Mouse (Mus musculus) kidney, embryonic 15.5 days (tissue): ENCODE data around the gene Cep128. TPM values are rescaled to one million over a fixed set of nuclear protein-coding genes. Genes with fewer than 3 reads are reported as not detected.

ENCODE experiments used
- ATAC-seq: fragments of 200-750 bp; cut with Nextera tagmentation; replicated peaks from 2 replicates; pipeline ENCODE4 v1.8.0; 2017; ENCODE audit warnings: moderate TSS enrichment; ENCODE audit not compliant: low FRiP score
- H3K27ac ChIP-seq: fragments of 300-500 bp; sonication (generic); 2 replicates; pipeline ENCODE4 v1.5.1; 2015; ENCODE audit warnings: mild to moderate bottlenecking, inconsistent platforms
- H3K27me3 ChIP-seq: fragments of 300-500 bp; sonication (generic); 2 replicates; pipeline ENCODE4 v1.6.1; 2015; ENCODE audit warnings: inconsistent platforms
- H3K36me3 ChIP-seq: fragments of 300-500 bp; sonication (generic); 2 replicates; pipeline ENCODE4 v1.6.1; 2015; ENCODE audit warnings: inconsistent platforms
- H3K4me1 ChIP-seq: fragments of 300-500 bp; sonication (generic); 2 replicates; pipeline ENCODE4 v1.6.1; 2015; ENCODE audit warnings: inconsistent platforms
- H3K4me2 ChIP-seq: fragments of 300-500 bp; sonication (generic); 2 replicates; pipeline ENCODE4 v1.6.1; 2015; ENCODE audit warnings: moderate library complexity, mild to moderate bottlenecking, inconsistent platforms
- H3K4me3 ChIP-seq: fragments of 300-500 bp; sonication (generic); replicated peaks from 2 replicates; pipeline ENCODE4 v1.5.1; 2015; ENCODE audit warnings: mild to moderate bottlenecking, inconsistent platforms
- H3K9ac ChIP-seq: fragments of 300-500 bp; sonication (generic); 2 replicates; pipeline ENCODE4 v1.6.1; 2015; ENCODE audit warnings: mild to moderate bottlenecking, inconsistent platforms
- H3K9me3 ChIP-seq: fragments of 300-500 bp; sonication (generic); replicated peaks from 2 replicates; pipeline ENCODE4 v1.6.1; 2016; ENCODE audit warnings: inconsistent platforms
- WGBS: fragments of 180-500 bp; shearing (Covaris S2); methylation state at CpG from one replicate; pipeline ENCODE4 v1.1.7; 2015; ENCODE audit warnings: mixed read lengths; 5-methylcytosine and 5-hydroxymethylcytosine counted together
- polyA plus RNA-seq: library from polyadenylated mRNA; unstranded; fragments of >200 nt; fragmentation: Nextera tagmentation; extraction: Ambion mirVana; gene quantifications from 2 replicates; pipeline ENCODE4 v1.2.1, GENCODE M21; 2015

Cep128 gene
- polyA plus RNA-seq, 1 experiment from 2014 or later = 8.9 TPM

GRCm38 (mm10) chr12:91161015-91161730 is 223.0 kb downstream of the Cep128 start:
- Histone ChIP-seq H3K4me2 (no peak overlapping the region), H3K36me3 (no peaks in the 10 kb centered on the region), H3K27me3 (no peaks in the 10 kb centered on the region), H3K9me3 (no peaks in the 10 kb centered on the region), H3K4me1 (no peaks in the 10 kb centered on the region), H3K9ac (no peak overlapping the region), H3K4me3 (no peak overlapping the region), H3K27ac (no peak overlapping the region)
- no peak for ATAC-seq
- WGBS = 89% methylated on average over 6 of the region's 6 CpGs

- no peaks in the 10 kb centered on the region for H3K4me1 ChIP-seq
- H3K9ac ChIP-seq = no peak overlapping the region
- H3K36me3 ChIP-seq = no peaks in the 10 kb centered on the region
- H3K27ac ChIP-seq = no peak overlapping the region
- no peak overlapping the region for H3K4me3 ChIP-seq
- H3K9me3 ChIP-seq = no peaks in the 10 kb centered on the region
- 30% methylated on average over 2 of the region's 2 CpGs for WGBS
- no peak overlapping the region for H3K4me2 ChIP-seq
- H3K27me3 ChIP-seq = no peaks in the 10 kb centered on the region
- no peak for ATAC-seq
Observed at GRCm38 (mm10) chr12:91158481-91158880, 225.7 kb downstream of the Cep128 start.

- WGBS = 67% methylated on average over 7 of the region's 7 CpGs
- Histone ChIP-seq H3K4me2 (no peak overlapping the region), H3K27me3 (no peaks in the 10 kb centered on the region), H3K4me1 (no peaks in the 10 kb centered on the region), H3K4me3 (no peak overlapping the region), H3K9ac (no peak overlapping the region), H3K27ac (no peak overlapping the region), H3K9me3 (no peaks in the 10 kb centered on the region), H3K36me3 (no peaks in the 10 kb centered on the region)
- ATAC-seq = no peak
Observed at GRCm38 (mm10) chr12:91154052-91154451, 230.2 kb downstream of the Cep128 start.

- no peaks in the 10 kb centered on the region for H3K36me3 ChIP-seq
- 64% methylated on average over 3 of the region's 3 CpGs for WGBS
Observed at GRCm38 (mm10) chr12:91149152-91149551, 235.1 kb downstream of the Cep128 start.

GRCm38 (mm10) chr12:91134740-91135517 is 249.3 kb downstream of the Cep128 start:
- H3K9me3 ChIP-seq = no peaks in the 10 kb centered on the region
- ATAC-seq = no peak

More at GRCm38 (mm10) chr12:91149152-91149551, 235.1 kb downstream of the Cep128 start:
- Histone ChIP-seq H3K27me3 (no peaks in the 10 kb centered on the region), H3K9me3 (no peaks in the 10 kb centered on the region), H3K4me1 (no peaks in the 10 kb centered on the region), H3K4me3 (no peak overlapping the region), H3K9ac (no peak overlapping the region), H3K27ac (no peak overlapping the region), H3K4me2 (no peak overlapping the region)
- ATAC-seq = no peak

GRCm38 (mm10) chr12:91115054-91115453 is 269.2 kb downstream of the Cep128 start:
- no peaks in the 10 kb centered on the region for H3K4me1 ChIP-seq
- H3K9me3 ChIP-seq = no peaks in the 10 kb centered on the region
- H3K27ac ChIP-seq = no peak overlapping the region
- no peaks in the 10 kb centered on the region for H3K36me3 ChIP-seq
- 72% methylated on average over 3 of the region's 3 CpGs for WGBS
- H3K27me3 ChIP-seq = no peaks in the 10 kb centered on the region
- H3K4me3 ChIP-seq = no peak overlapping the region
- no peak for ATAC-seq
- no peak overlapping the region for H3K9ac ChIP-seq
- no peak overlapping the region for H3K4me2 ChIP-seq

More at GRCm38 (mm10) chr12:91134740-91135517, 249.3 kb downstream of the Cep128 start:
- no peak overlapping the region for H3K4me2 ChIP-seq
- H3K4me1 ChIP-seq = no peaks in the 10 kb centered on the region
- H3K9ac ChIP-seq = no peak overlapping the region
- H3K4me3 ChIP-seq = no peak overlapping the region
- no peak overlapping the region for H3K27ac ChIP-seq
- no peaks in the 10 kb centered on the region for H3K36me3 ChIP-seq
- WGBS = 86% methylated on average over 8 of the region's 8 CpGs
- H3K27me3 ChIP-seq = no peaks in the 10 kb centered on the region

- Histone ChIP-seq H3K9ac (no peak overlapping the region), H3K9me3 (no peaks in the 10 kb centered on the region), H3K4me1 (no peaks in the 10 kb centered on the region), H3K36me3 (no peaks in the 10 kb centered on the region), H3K4me3 (no peak overlapping the region), H3K27ac (no peak overlapping the region), H3K4me2 (no peak overlapping the region), H3K27me3 (no peaks in the 10 kb centered on the region)
- WGBS = 63% methylated on average over 4 of the region's 4 CpGs
- no peak for ATAC-seq
Observed at GRCm38 (mm10) chr12:91103316-91103715, 280.9 kb downstream of the Cep128 start.

- Histone ChIP-seq H3K4me1 (no peaks in the 10 kb centered on the region), H3K27ac (no peak overlapping the region), H3K27me3 (no peaks in the 10 kb centered on the region), H3K9ac (no peak overlapping the region), H3K36me3 (no peaks in the 10 kb centered on the region), H3K4me3 (no peak overlapping the region), H3K4me2 (no peak overlapping the region), H3K9me3 (no peaks in the 10 kb centered on the region)
- no peak for ATAC-seq
- WGBS = 59% methylated on average over 6 of the region's 6 CpGs
Observed at GRCm38 (mm10) chr12:91097869-91098268, 286.3 kb downstream of the Cep128 start.

GRCm38 (mm10) chr12:91096197-91096596 is 288.0 kb downstream of the Cep128 start:
- no peak for ATAC-seq
- WGBS = 95% methylated on average over 6 of the region's 6 CpGs
- Histone ChIP-seq H3K27me3 (no peaks in the 10 kb centered on the region), H3K36me3 (no peaks in the 10 kb centered on the region), H3K27ac (no peak overlapping the region), H3K4me2 (no peak overlapping the region), H3K4me3 (no peak overlapping the region), H3K9me3 (no peaks in the 10 kb centered on the region), H3K9ac (no peak overlapping the region), H3K4me1 (no peaks in the 10 kb centered on the region)

GRCm38 (mm10) chr12:91088271-91088670 is 295.9 kb downstream of the Cep128 start:
- Histone ChIP-seq H3K36me3 (no peaks in the 10 kb centered on the region), H3K4me2 (no peak overlapping the region), H3K27ac (no peak overlapping the region), H3K27me3 (no peaks in the 10 kb centered on the region), H3K9ac (no peak overlapping the region), H3K9me3 (no peaks in the 10 kb centered on the region), H3K4me3 (no peak overlapping the region), H3K4me1 (no peaks in the 10 kb centered on the region)
- ATAC-seq = no peak
- WGBS = 79% methylated on average over 4 of the region's 4 CpGs

GRCm38 (mm10) chr12:91085967-91086366 is 298.2 kb downstream of the Cep128 start:
- Histone ChIP-seq H3K36me3 (no peaks in the 10 kb centered on the region), H3K9me3 (no peaks in the 10 kb centered on the region), H3K27ac (no peak overlapping the region), H3K9ac (no peak overlapping the region), H3K4me3 (no peak overlapping the region), H3K4me1 (no peaks in the 10 kb centered on the region), H3K27me3 (no peaks in the 10 kb centered on the region), H3K4me2 (no peak overlapping the region)
- ATAC-seq = no peak
- WGBS = 92% methylated on average over 9 of the region's 9 CpGs

GRCm38 (mm10) chr12:91075600-91075999 is 308.6 kb downstream of the Cep128 start:
- no peak overlapping the region for H3K4me2 ChIP-seq
- WGBS = 92% methylated on average over 5 of the region's 5 CpGs
- no peaks in the 10 kb centered on the region for H3K36me3 ChIP-seq
- H3K9ac ChIP-seq = no peak overlapping the region
- H3K4me1 ChIP-seq = no peaks in the 10 kb centered on the region
- H3K4me3 ChIP-seq = no peak overlapping the region
- ATAC-seq = no peak
- no peak overlapping the region for H3K27ac ChIP-seq
- H3K27me3 ChIP-seq = no peaks in the 10 kb centered on the region
- no peaks in the 10 kb centered on the region for H3K9me3 ChIP-seq
